ENCODE assay signal across 7 mouse cellular contexts in genomic region chr13:62571099-62571498, GRCm38 (mm10). TPM values are rescaled to one million over a fixed set of nuclear protein-coding genes. Genes with fewer than 3 reads are reported as not detected.
DNase-seq lines count a peak whose midpoint lies in the region; ATAC-seq and TF ChIP-seq lines count a peak whose summit lies in the region.
"Not testable (repeated sequence)": the region's sequence is repeated elsewhere in the genome, so short reads cannot be mapped to it uniquely, and the experiment has no call there.

Zfp934 (minus strand) TSS chr13:62571199.

- not testable (repeated sequence) for TF ChIP-seq POLR2A in bone marrow, adult 2 months (IDR thresholded peaks at IDR 0.05; ENCODE audit: borderline replicate concordance, control insufficient read depth, low read depth, low read length)

- not testable (repeated sequence) for H3K9ac ChIP-seq in heart, embryonic 13.5 days; hindbrain, embryonic 16.5 days (ENCODE audit: low read depth, low read length); limb, embryonic 11.5 days (ENCODE audit: low read length); midbrain, embryonic 11.5 days (ENCODE audit: low read length); neural tube, embryonic 15.5 days (replicated peaks)

- H3K36me3 ChIP-seq in forebrain, embryonic 10.5 days (replicated peaks); heart, embryonic 13.5 days; hindbrain, embryonic 16.5 days (ENCODE audit: control insufficient read depth, insufficient read depth, low read length); limb, embryonic 11.5 days (ENCODE audit: control insufficient read depth, insufficient read depth, low read length); midbrain, embryonic 11.5 days (ENCODE audit: control insufficient read depth, insufficient read depth, low read length); neural tube, embryonic 15.5 days: not testable (repeated sequence)

- TF ChIP-seq CTCF in bone marrow, adult 2 months (IDR thresholded peaks at IDR 0.05; ENCODE audit: control insufficient read depth, insufficient read depth, low read length) = not testable (repeated sequence)

- not testable (repeated sequence) for H3K4me1 ChIP-seq in bone marrow, adult 2 months (ENCODE audit: control insufficient read depth, insufficient read depth, low read length); forebrain, embryonic 10.5 days; heart, embryonic 13.5 days; hindbrain, embryonic 16.5 days (ENCODE audit: control insufficient read depth, insufficient read depth, low read depth, low read length); limb, embryonic 11.5 days (ENCODE audit: control insufficient read depth, insufficient read depth, low read length); midbrain, embryonic 11.5 days (ENCODE audit: control insufficient read depth, insufficient read depth, low read length); neural tube, embryonic 15.5 days

- H3K9me3 ChIP-seq in forebrain, embryonic 10.5 days; heart, embryonic 13.5 days; hindbrain, embryonic 16.5 days (ENCODE audit: control insufficient read depth, low read length); limb, embryonic 11.5 days (ENCODE audit: control insufficient read depth, low read length); midbrain, embryonic 11.5 days (ENCODE audit: control insufficient read depth, low read length); neural tube, embryonic 15.5 days (replicated peaks): not testable (repeated sequence)

- H3K4me3 ChIP-seq in bone marrow, adult 2 months (replicated peaks; ENCODE audit: control insufficient read depth, low read depth, low read length); forebrain, embryonic 10.5 days; heart, embryonic 13.5 days; hindbrain, embryonic 16.5 days (ENCODE audit: low read length); limb, embryonic 11.5 days (ENCODE audit: low read depth, low read length); midbrain, embryonic 11.5 days (ENCODE audit: low read depth, low read length); neural tube, embryonic 15.5 days (replicated peaks): not testable (repeated sequence)

- H3K27me3 ChIP-seq in forebrain, embryonic 10.5 days (ENCODE audit: poor library complexity, severe bottlenecking); heart, embryonic 13.5 days (replicated peaks); hindbrain, embryonic 16.5 days (replicated peaks; ENCODE audit: control insufficient read depth, insufficient read depth, low read length); limb, embryonic 11.5 days (ENCODE audit: control insufficient read depth, insufficient read depth, low read length); midbrain, embryonic 11.5 days (ENCODE audit: control insufficient read depth, insufficient read depth, low read length); neural tube, embryonic 15.5 days (replicated peaks): not testable (repeated sequence)

- not testable (repeated sequence) for H3K27ac ChIP-seq in bone marrow, adult 2 months (ENCODE audit: control insufficient read depth, insufficient read depth, low read depth, low read length, poor library complexity); forebrain, embryonic 10.5 days; heart, embryonic 13.5 days (replicated peaks); hindbrain, embryonic 16.5 days (ENCODE audit: low read depth, low read length); limb, embryonic 11.5 days (replicated peaks; ENCODE audit: low read depth, low read length); midbrain, embryonic 11.5 days (ENCODE audit: low read depth, low read length); neural tube, embryonic 15.5 days (replicated peaks)

- not testable (repeated sequence) for H3K4me2 ChIP-seq in heart, embryonic 13.5 days; hindbrain, embryonic 16.5 days (ENCODE audit: low read length); limb, embryonic 11.5 days (ENCODE audit: low read depth, severe bottlenecking); midbrain, embryonic 11.5 days; neural tube, embryonic 15.5 days

- not testable (repeated sequence) for DNase-seq in forebrain, embryonic 10.5 days (ENCODE audit: extremely low spot score, low spot score); limb, embryonic 11.5 days (ENCODE audit: low spot score); midbrain, embryonic 11.5 days (ENCODE audit: low spot score, missing footprints)

- 84% methylated on average over 4 of the region's 6 CpGs for WGBS in bone marrow, adult 2 months
- WGBS in forebrain, embryonic 10.5 days = 92% methylated on average over 3 of the region's 6 CpGs
- WGBS in heart, embryonic 13.5 days = 87% methylated on average over 3 of the region's 6 CpGs
- WGBS in hindbrain, embryonic 16.5 days = 91% methylated on average over 2 of the region's 6 CpGs
- 94% methylated on average over 2 of the region's 6 CpGs for WGBS in limb, embryonic 11.5 days
- WGBS in midbrain, embryonic 11.5 days = 87% methylated on average over 2 of the region's 6 CpGs
- WGBS in neural tube, embryonic 15.5 days = 97% methylated on average over 4 of the region's 6 CpGs

- not testable (repeated sequence) for ATAC-seq in heart, embryonic 13.5 days (ENCODE audit: extremely low read depth, insufficient number of reproducible peaks, low FRiP score, low TSS enrichment); hindbrain, embryonic 16.5 days; limb, embryonic 11.5 days (ENCODE audit: insufficient number of reproducible peaks, low FRiP score, low TSS enrichment, low read depth); midbrain, embryonic 11.5 days (ENCODE audit: low FRiP score); neural tube, embryonic 15.5 days (ENCODE audit: low FRiP score)

RNA-seq across cellular contexts. Expression of gene Zfp934, which starts in this region (rescaled TPM):
- polyA plus RNA-seq in bone marrow, adult 2 months (2011; ENCODE audit: insufficient read depth, insufficient read length, low replicate concordance, missing spikeins) = 8.7 and 13.3 TPM in 2 replicates
- polyA plus RNA-seq in forebrain, embryonic 10.5 days (2016; fragmentation: Nextera tagmentation; extraction: Ambion mirVana) = 21.5 and 23.1 TPM in 2 replicates
- polyA plus RNA-seq in heart, embryonic 13.5 days (2015; fragmentation: Nextera tagmentation; extraction: Ambion mirVana) = 13.8 and 15.0 TPM in 2 replicates
- polyA plus RNA-seq in hindbrain, embryonic 16.5 days (2015; fragmentation: Nextera tagmentation; extraction: Ambion mirVana) = 10.1 and 10.8 TPM in 2 replicates
- polyA plus RNA-seq in limb, embryonic 11.5 days (2014; fragmentation: Nextera tagmentation; extraction: Ambion mirVana) = 29.1 and 30.2 TPM in 2 replicates
- polyA plus RNA-seq in midbrain, embryonic 11.5 days (2014; fragmentation: Nextera tagmentation; extraction: Ambion mirVana) = 25.5 and 26.1 TPM in 2 replicates
- polyA plus RNA-seq in neural tube, embryonic 15.5 days (2015; fragmentation: Nextera tagmentation; extraction: Ambion mirVana) = 11.4 and 14.2 TPM in 2 replicates
